Mouse (Mus musculus): Measurements from ENCODE around the gene Nat14.

Nat14 gene

GRCm38 (mm10) chr7:4971068-4971467, 49.2 kb downstream of the Nat14 start, which contains the start of gene Sbk3:
Sbk3 (minus strand) TSS chr7:4971168.
- Histone ChIP-seq H3K27me3 (ENCODE audit: insufficient read depth, low read length) (peaks cover 51% of the 10 kb centered on the region), H3K4me1 (replicated peaks; ENCODE audit: low read depth, low read length) (no peaks in the 10 kb centered on the region), H3K36me3 (ENCODE audit: insufficient read depth, low read length) (no peaks in the 10 kb centered on the region), H3K9me3 (ENCODE audit: low read length) (no peaks in the 10 kb centered on the region), H3K4me3 (replicated peaks; ENCODE audit: low read length) (no peak within 1 kb of the TSS)
- TF ChIP-seq POU5F1 (IDR thresholded peaks at IDR 0.05; ENCODE audit: borderline replicate concordance, low read length): no peak
- no peak for TF ChIP-seq NANOG (IDR thresholded peaks at IDR 0.05; ENCODE audit: borderline replicate concordance, low read length)
- TF ChIP-seq CTCF (conservative IDR thresholded peaks at IDR 0.05; ENCODE audit: low read length): no peak

- H3K9me3 ChIP-seq (ENCODE audit: low read length): no peaks in the 10 kb centered on the region
- H3K36me3 ChIP-seq (ENCODE audit: insufficient read depth, low read length): no peaks in the 10 kb centered on the region
- H3K27me3 ChIP-seq (ENCODE audit: insufficient read depth, low read length): peaks cover 47% of the 10 kb centered on the region
- no peak for TF ChIP-seq CTCF (conservative IDR thresholded peaks at IDR 0.05; ENCODE audit: low read length)
- TF ChIP-seq NANOG (IDR thresholded peaks at IDR 0.05; ENCODE audit: borderline replicate concordance, low read length): no peak
- TF ChIP-seq POU5F1 (IDR thresholded peaks at IDR 0.05; ENCODE audit: borderline replicate concordance, low read length): no peak
- no peak overlapping the region for H3K4me3 ChIP-seq (replicated peaks; ENCODE audit: low read length)
- H3K4me1 ChIP-seq (replicated peaks; ENCODE audit: low read depth, low read length): no peaks in the 10 kb centered on the region
Observed at GRCm38 (mm10) chr7:4971710-4972109, 49.9 kb downstream of the Nat14 start.

- TF ChIP-seq CTCF (conservative IDR thresholded peaks at IDR 0.05; ENCODE audit: low read length) (no peak), POU5F1 (IDR thresholded peaks at IDR 0.05; ENCODE audit: borderline replicate concordance, low read length) (no peak), NANOG (IDR thresholded peaks at IDR 0.05; ENCODE audit: borderline replicate concordance, low read length) (no peak)
- H3K27me3 ChIP-seq (ENCODE audit: insufficient read depth, low read length): peaks cover 41% of the 10 kb centered on the region
- no peaks in the 10 kb centered on the region for H3K36me3 ChIP-seq (ENCODE audit: insufficient read depth, low read length)
- H3K9me3 ChIP-seq (ENCODE audit: low read length): no peaks in the 10 kb centered on the region
- no peaks in the 10 kb centered on the region for H3K4me1 ChIP-seq (replicated peaks; ENCODE audit: low read depth, low read length)
- no peak overlapping the region for H3K4me3 ChIP-seq (replicated peaks; ENCODE audit: low read length)
Observed at GRCm38 (mm10) chr7:4972321-4973047, 50.7 kb downstream of the Nat14 start.

All from E14TG2a.4 (cell line).